Comparison of ENCODE assay signal across 9 mouse cellular contexts in genomic region chr12:30883986-30884621, GRCm38 (mm10). TPM values are rescaled to one million over a fixed set of nuclear protein-coding genes. Genes with fewer than 3 reads are reported as not detected.
DNase-seq lines count a peak whose midpoint lies in the region; ATAC-seq and TF ChIP-seq lines count a peak whose summit lies in the region.
"Had no signal": no experiment of that assay in that cellular context is flagged by ENCODE, and none has a peak within 500 bp of the region (broad histone marks: within the 10 kb centered on the region; RNA-seq: fewer than 3 reads in every experiment).

Gene Alkal2 (plus strand): TSS chr12:30884322.

- DNase-seq in cerebellum, postnatal 14 days: peak; percentile 16 to 24
- no peak for DNase-seq in cerebellum, postnatal 36 days
- no peak for DNase-seq in ES-E14 (ENCODE audit: low read depth, low spot score)
- peak; percentile 69 for DNase-seq in forebrain, embryonic 11.5 days (ENCODE audit: low spot score)
- peak; percentile 22 to 30 for DNase-seq in heart, postnatal 36 days

- H3K9me3 ChIP-seq in ES-E14 (ENCODE audit: control insufficient read depth, insufficient read depth, low read depth, low read length): no peaks in the 10 kb centered on the region
- H3K9me3 ChIP-seq in forebrain, embryonic 11.5 days (ENCODE audit: control insufficient read depth, low read length): no peaks in the 10 kb centered on the region
- H3K9me3 ChIP-seq in liver, embryonic 12.5 days (replicated peaks): no peaks in the 10 kb centered on the region
- no peaks in the 10 kb centered on the region for H3K9me3 ChIP-seq in stomach, embryonic 14.5 days (ENCODE audit: control insufficient read depth, low read depth, low read length)

- peak within 1 kb of the TSS; percentile 97 for H3K4me2 ChIP-seq in forebrain, embryonic 11.5 days (ENCODE audit: low read depth, low read length, severe bottlenecking)
- H3K4me2 ChIP-seq in liver, embryonic 12.5 days: peak within 1 kb of the TSS; percentile 65
- H3K4me2 ChIP-seq in stomach, embryonic 14.5 days (replicated peaks; ENCODE audit: low read depth, low read length): peak within 1 kb of the TSS; percentile 91

- H3K27ac ChIP-seq in ES-E14 (ENCODE audit: insufficient read depth, low read depth, low read length, poor library complexity, severe bottlenecking): no peak within 1 kb of the TSS
- no peak within 1 kb of the TSS for H3K27ac ChIP-seq in forebrain, embryonic 11.5 days (ENCODE audit: low read depth, low read length)
- H3K27ac ChIP-seq in liver, embryonic 12.5 days: no peak within 1 kb of the TSS
- no peak within 1 kb of the TSS for H3K27ac ChIP-seq in stomach, embryonic 14.5 days (ENCODE audit: low read length)

- peaks cover 0 to 3% of the 10 kb centered on the region in 2 experiments; a peak in 1 of 4 replicates for H3K4me1 ChIP-seq in ES-E14 (ENCODE audit: control insufficient read depth in 2 of 2, insufficient read depth in 2 of 2, low read length in 2 of 2, poor library complexity in 1 of 2)
- peaks cover 6% of the 10 kb centered on the region; the same call in 1 of the 2 replicates for H3K4me1 ChIP-seq in forebrain, embryonic 11.5 days (replicated peaks; ENCODE audit: control insufficient read depth, insufficient read depth, low read length)
- H3K4me1 ChIP-seq in liver, embryonic 12.5 days: peaks cover 26% of the 10 kb centered on the region
- peaks cover 6% of the 10 kb centered on the region; the same call in 1 of the 2 replicates for H3K4me1 ChIP-seq in stomach, embryonic 14.5 days (ENCODE audit: control insufficient read depth, insufficient read depth, low read length)

- peak within 1 kb of the TSS; percentile 27; the same call in 1 of the 2 replicates for H3K9ac ChIP-seq in ES-E14 (ENCODE audit: insufficient read depth, low read depth, low read length, poor library complexity, severe bottlenecking)
- H3K9ac ChIP-seq in forebrain, embryonic 11.5 days (ENCODE audit: low read length): peak within 1 kb of the TSS; percentile 43
- H3K9ac ChIP-seq in liver, embryonic 12.5 days: no peak within 1 kb of the TSS
- H3K9ac ChIP-seq in stomach, embryonic 14.5 days (replicated peaks; ENCODE audit: low read depth, low read length): no peak within 1 kb of the TSS; the same call in 1 of the 2 replicates

- H3K27me3 ChIP-seq in forebrain, embryonic 11.5 days (ENCODE audit: control insufficient read depth, insufficient read depth, low read length): peaks cover 41% of the 10 kb centered on the region
- peaks cover 69% of the 10 kb centered on the region for H3K27me3 ChIP-seq in liver, embryonic 12.5 days (replicated peaks)
- peaks cover 37% of the 10 kb centered on the region for H3K27me3 ChIP-seq in stomach, embryonic 14.5 days (ENCODE audit: control insufficient read depth, insufficient read depth, low read length)

- 1% methylated on average over 58 of the region's 58 CpGs for WGBS in forebrain, embryonic 11.5 days
- 1% methylated on average over 56 of the region's 58 CpGs for WGBS in liver, embryonic 12.5 days (ENCODE audit: insufficient replicate concordance)
- under 1% methylated on average over 58 of the region's 58 CpGs for WGBS in stomach, embryonic 14.5 days

- ATAC-seq in forebrain, embryonic 11.5 days (replicated peaks; ENCODE audit: low FRiP score): peak; percentile 73
- no peak for ATAC-seq in liver, embryonic 12.5 days
- peak; percentile 53; the same call in 1 of the 2 replicates for ATAC-seq in stomach, embryonic 14.5 days (ENCODE audit: insufficient number of reproducible peaks, insufficient read depth, low FRiP score, low read depth)
- ATAC-seq in CD4-positive, CD25-positive, alpha-beta regulatory T cell, adult 4 months: no peak

- in situ Hi-C loops in ES-E14 (cut with MboI; ENCODE audit: low sequenced_read_pairs in 2 of 2, unreplicated experiment in 2 of 2): loop anchor here in 1 of 2 experiments (5.0 kb wide), 1 partner anchor 287 kb away; no protein-coding TSS in a partner anchor

- H3K36me3 ChIP-seq in ES-E14 (ENCODE audit: control insufficient read depth, insufficient read depth, low read length, poor library complexity, severe bottlenecking): no peaks in the 10 kb centered on the region
- H3K36me3 ChIP-seq in forebrain, embryonic 11.5 days (ENCODE audit: control insufficient read depth, insufficient read depth, low read length): no peaks in the 10 kb centered on the region
- no peaks in the 10 kb centered on the region for H3K36me3 ChIP-seq in liver, embryonic 12.5 days
- no peaks in the 10 kb centered on the region for H3K36me3 ChIP-seq in stomach, embryonic 14.5 days (ENCODE audit: control insufficient read depth, insufficient read depth, low read length)

- peak within 1 kb of the TSS; percentile 64 to 72 for H3K4me3 ChIP-seq in ES-E14 (ENCODE audit: insufficient read depth in 1 of 2, low read depth in 1 of 2, low read length in 2 of 2, poor library complexity in 1 of 2, severe bottlenecking in 1 of 2)
- H3K4me3 ChIP-seq in forebrain, embryonic 11.5 days (ENCODE audit: low read depth, low read length): peak within 1 kb of the TSS; percentile 49
- peak within 1 kb of the TSS; percentile 39 for H3K4me3 ChIP-seq in liver, embryonic 12.5 days
- H3K4me3 ChIP-seq in stomach, embryonic 14.5 days (ENCODE audit: low read depth, low read length): peak within 1 kb of the TSS; percentile 44

- intact Hi-C loops in heart, postnatal 36 days (cut with DNase I): loop anchor here (10.0 kb wide), 1 partner anchor 839 kb away; no protein-coding TSS in a partner anchor

TF ChIP-seq in ES-E14, 5 proteins besides CTCF, POLR2A, EP300 and RAD21:
- TF ChIP-seq ZNF384 (IDR thresholded peaks at IDR 0.05; ENCODE audit: low read depth, low read length) (no peak), MAFK (IDR thresholded peaks at IDR 0.05; ENCODE audit: insufficient read depth, low read depth, low read length) (no peak), CHD2 (IDR thresholded peaks at IDR 0.05; ENCODE audit: low read depth, low read length) (no peak), ZC3H11A (IDR thresholded peaks at IDR 0.05; ENCODE audit: borderline replicate concordance, low read depth, low read length) (no peak), HCFC1 (IDR thresholded peaks at IDR 0.05; ENCODE audit: borderline replicate concordance, insufficient read depth, low read length) (no peak)

RNA-seq across cellular contexts. Expression of gene Alkal2, which starts in this region (rescaled TPM):
- not detected in 2 replicates for total RNA-seq in ES-E14 (2012; rRNA removed)
- 3.4 and 5.0 TPM in 2 replicates for polyA plus RNA-seq in forebrain, embryonic 11.5 days (2014; fragmentation: Nextera tagmentation; extraction: Ambion mirVana)
- total RNA-seq in heart, postnatal 36 days (2021): under 1 TPM; 0.44 to 0.98 TPM
- polyA plus RNA-seq in liver, embryonic 12.5 days (2016; fragmentation: Nextera tagmentation; extraction: Ambion mirVana): not detected in 2 replicates
- polyA plus RNA-seq in stomach, embryonic 14.5 days (2014; fragmentation: Nextera tagmentation; extraction: Ambion mirVana): 1.4 and 1.8 TPM in 2 replicates
- not detected for polyA plus RNA-seq in CD4-positive, CD25-positive, alpha-beta regulatory T cell, adult 4 months (2017; shearing (Covaris generic))
- total RNA-seq: neutrophil, adult 5-6 weeks had no signal

Comparison
In these comparisons a context has a peak if more than half of its experiments do, and no peak if none do; other contexts are left out.
1. DNase-seq: peak in cerebellum, postnatal 14 days (2 of 2) and forebrain, embryonic 11.5 days (single experiment); none in cerebellum, postnatal 36 days (0 of 2) and ES-E14 (single experiment).
2. Peak in DNase-seq in heart, postnatal 36 days; RNA of the gene not detected or under 1 TPM.
3. H3K9ac ChIP-seq: peak in ES-E14 (single experiment) and forebrain, embryonic 11.5 days (single experiment); none in liver, embryonic 12.5 days (single experiment) and stomach, embryonic 14.5 days (single experiment).
4. ATAC-seq: peak in forebrain, embryonic 11.5 days (single experiment) and stomach, embryonic 14.5 days (single experiment); none in liver, embryonic 12.5 days (single experiment) and CD4-positive, CD25-positive, alpha-beta regulatory T cell, adult 4 months (single experiment).
5. Peak in every context shown above with its lines, with median percentiles within 50 percentile points of each other: H3K4me3 ChIP-seq and H3K4me2 ChIP-seq.